Mouse (Mus musculus): ENCODE data around the gene Bcas3. TPM values are rescaled to one million over a fixed set of nuclear protein-coding genes. Genes with fewer than 3 reads are reported as not detected.

Bcas3 gene
- total and polyA plus RNA-seq, 2 experiments from 2014 or later, result 29.3 to 31.6 TPM

- Histone ChIP-seq H3K9ac (no peak overlapping the region), H3K36me3 (ENCODE audit: insufficient read depth) (no peaks in the 10 kb centered on the region), H3K27me3 (ENCODE audit: insufficient read depth, low read length) (peaks cover 14% of the 10 kb centered on the region), H3K4me1 (ENCODE audit: insufficient read depth) (no peaks in the 10 kb centered on the region), H3K4me2 (ENCODE audit: low read depth) (no peak overlapping the region), H3K9me3 (ENCODE audit: low read length) (no peaks in the 10 kb centered on the region), H3K4me3 (ENCODE audit: low read depth, low read length) (no peak overlapping the region), H3K27ac (ENCODE audit: low read depth, low read length) (no peak overlapping the region)
- DNase-seq (no peak), ATAC-seq (no peak)
- WGBS, result 46% methylated on average over 6 of the region's 6 CpGs
- peak; percentile 39; the same call in 1 of the 2 replicates for TF ChIP-seq CTCF (IDR thresholded peaks at IDR 0.05; ENCODE audit: low read depth)
Observed at GRCm38 (mm10) chr11:85850758-85851157, 497.8 kb downstream of the Bcas3 start.

- no peaks in the 10 kb centered on the region for H3K9me3 ChIP-seq (ENCODE audit: low read length)
- H3K27ac ChIP-seq (ENCODE audit: low read depth, low read length), result no peak overlapping the region
- WGBS, result 5% methylated on average over 6 of the region's 6 CpGs
- no peak for DNase-seq
- ATAC-seq, result no peak
- H3K9ac ChIP-seq, result no peak overlapping the region
- no peaks in the 10 kb centered on the region for H3K36me3 ChIP-seq (ENCODE audit: insufficient read depth)
- no peak overlapping the region for H3K4me3 ChIP-seq (ENCODE audit: low read depth, low read length)
- no peaks in the 10 kb centered on the region for H3K4me1 ChIP-seq (ENCODE audit: insufficient read depth)
- H3K27me3 ChIP-seq (ENCODE audit: insufficient read depth, low read length), result no peaks in the 10 kb centered on the region
- no peak overlapping the region for H3K4me2 ChIP-seq (ENCODE audit: low read depth)
- no peak for TF ChIP-seq CTCF (IDR thresholded peaks at IDR 0.05; ENCODE audit: low read depth)
Observed at GRCm38 (mm10) chr11:85857997-85858698, 505.2 kb downstream of the Bcas3 start.

GRCm38 (mm10) chr11:85864363-85864762, 511.4 kb downstream of the Bcas3 start:
- H3K9ac ChIP-seq, result no peak overlapping the region
- no peak for ATAC-seq
- DNase-seq, result no peak
- TF ChIP-seq CTCF (IDR thresholded peaks at IDR 0.05; ENCODE audit: low read depth), result peak; percentile 35
- no peak overlapping the region for H3K4me2 ChIP-seq (ENCODE audit: low read depth)
- H3K4me1 ChIP-seq (ENCODE audit: insufficient read depth), result no peaks in the 10 kb centered on the region
- WGBS, result 47% methylated on average over 7 of the region's 7 CpGs
- H3K9me3 ChIP-seq (ENCODE audit: low read length), result no peaks in the 10 kb centered on the region
- no peak overlapping the region for H3K27ac ChIP-seq (ENCODE audit: low read depth, low read length)
- no peaks in the 10 kb centered on the region for H3K27me3 ChIP-seq (ENCODE audit: insufficient read depth, low read length)
- H3K36me3 ChIP-seq (ENCODE audit: insufficient read depth), result no peaks in the 10 kb centered on the region
- no peak overlapping the region for H3K4me3 ChIP-seq (ENCODE audit: low read depth, low read length)

Small RNAs within 50 kb of the gene (microRNA-seq; reads per million reads assigned to microRNA genes)
- gene Mir5110, result 0 reads per million in 2 experiments

Other genes with a start within 250 kb of the Bcas3 start
- 42.4 and 44.4 TPM in 2 replicates for gene Usp32, start 213.0 kb upstream of the Bcas3 start, total RNA-seq (2014; rRNA removed)
- gene Usp32, start 213.0 kb upstream of the Bcas3 start, polyA plus RNA-seq (2015; fragmentation: Nextera tagmentation; extraction: Ambion mirVana), result 5.4 and 7.6 TPM in 2 replicates
- 2.8 TPM in 1 of 2 replicates, not detected in the other for gene 1700125H20Rik, start 182.8 kb upstream of the Bcas3 start, total RNA-seq (2014; rRNA removed)
- 3.4 and 4.6 TPM in 2 replicates for gene 1700125H20Rik, start 182.8 kb upstream of the Bcas3 start, polyA plus RNA-seq (2015; fragmentation: Nextera tagmentation; extraction: Ambion mirVana)
- 50.2 and 67.8 TPM in 2 replicates for gene Appbp2, start 118.0 kb upstream of the Bcas3 start, total RNA-seq (2014; rRNA removed)
- 26.8 and 41.9 TPM in 2 replicates for gene Appbp2, start 118.0 kb upstream of the Bcas3 start, polyA plus RNA-seq (2015; fragmentation: Nextera tagmentation; extraction: Ambion mirVana)
- gene Ppm1d, start 41.9 kb upstream of the Bcas3 start, total RNA-seq (2014; rRNA removed), result 18.5 and 31.6 TPM in 2 replicates
- 16.3 and 16.6 TPM in 2 replicates for gene Ppm1d, start 41.9 kb upstream of the Bcas3 start, polyA plus RNA-seq (2015; fragmentation: Nextera tagmentation; extraction: Ambion mirVana)